Mouse (Mus musculus) lung, embryonic 14.5 days (tissue): ENCODE measurements around the gene Gm7534. TPM values are rescaled to one million over a fixed set of nuclear protein-coding genes. Genes with fewer than 3 reads are reported as not detected.

ENCODE experiments used
- ATAC-seq: fragments of 200-750 bp; cut with Nextera tagmentation; 2 replicates; pipeline ENCODE4 v1.8.0; 2017; ENCODE audit warnings: mild to moderate bottlenecking, moderate TSS enrichment, moderate library complexity; ENCODE audit not compliant: insufficient read depth
- DNase-seq: peaks from one replicate; pipeline ENCODE4 v3.0.0-alpha.2; 2015
- H3K27ac ChIP-seq: fragments of 300-500 bp; sonication (generic); 2 replicates; pipeline ENCODE4 v1.5.1; 2014; ENCODE audit warnings: low read depth, mild to moderate bottlenecking, moderate library complexity
- H3K27me3 ChIP-seq: fragments of 300-500 bp; sonication (generic); 2 replicates; pipeline ENCODE4 v1.6.1; 2014; ENCODE audit warnings: low read length, control low read depth; ENCODE audit not compliant: insufficient read depth
- H3K36me3 ChIP-seq: fragments of 300-500 bp; sonication (generic); 2 replicates; pipeline ENCODE4 v1.6.1; 2014; ENCODE audit warnings: control low read depth; ENCODE audit not compliant: insufficient read depth
- H3K4me1 ChIP-seq: fragments of 300-500 bp; sonication (generic); 2 replicates; pipeline ENCODE4 v1.6.1; 2014; ENCODE audit warnings: antibody characterized with exemption, control low read depth; ENCODE audit not compliant: insufficient read depth
- H3K4me2 ChIP-seq: fragments of 300-500 bp; sonication (generic); 2 replicates; pipeline ENCODE4 v1.6.1; 2014; ENCODE audit warnings: mild to moderate bottlenecking
- H3K4me3 ChIP-seq: fragments of 300-500 bp; sonication (generic); 2 replicates; pipeline ENCODE4 v1.5.1; 2014; ENCODE audit warnings: low read depth, low read length
- H3K9ac ChIP-seq: fragments of 300-500 bp; sonication (generic); 2 replicates; pipeline ENCODE4 v1.6.1; 2014
- H3K9me3 ChIP-seq: fragments of 300-500 bp; sonication (generic); 2 replicates; pipeline ENCODE4 v1.6.1; 2016; ENCODE audit warnings: low read depth, low read length, control low read depth
- CTCF ChIP-seq: IDR thresholded peaks from 2 replicates; pipeline ENCODE4 v1.5.1; 2016; ENCODE audit warnings: antibody characterized with exemption, low read depth
- WGBS: fragments of 180-500 bp; shearing (Covaris S2); extraction: QIAGEN DNeasy Blood & Tissue Kit; methylation state at CpG from one replicate; pipeline ENCODE4 v1.1.7; 2014; 5-methylcytosine and 5-hydroxymethylcytosine counted together
- polyA plus RNA-seq: library from polyadenylated mRNA; unstranded; fragments of >200 nt; fragmentation: Nextera tagmentation; extraction: Ambion mirVana; gene quantifications from 2 replicates; pipeline ENCODE4 v1.2.1, GENCODE M21; 2014

The Gm7534 gene
- polyA plus RNA-seq, 1 experiment from 2014 or later = not detected

- ATAC-seq (no peak), DNase-seq (no peak)
- no peak overlapping the region for H3K4me3 ChIP-seq
- no peaks in the 10 kb centered on the region; the same call in 1 of the 2 replicates for H3K4me1 ChIP-seq
- H3K36me3 ChIP-seq = peaks cover 14% of the 10 kb centered on the region; the same call in 1 of the 2 replicates
- no peaks in the 10 kb centered on the region for H3K9me3 ChIP-seq
- 72% methylated on average over 2 of the region's 2 CpGs for WGBS
- no peak overlapping the region for H3K27ac ChIP-seq
- H3K4me2 ChIP-seq = no peak overlapping the region
- H3K27me3 ChIP-seq = no peaks in the 10 kb centered on the region
- no peak overlapping the region for H3K9ac ChIP-seq
- TF ChIP-seq CTCF = no peak
Measured at GRCm38 (mm10) chr4:134157558-134157957, 45.2 kb downstream of the Gm7534 start.

- Histone ChIP-seq H3K36me3 (peaks cover 17% of the 10 kb centered on the region; the same call in 1 of the 2 replicates), H3K27ac (no peak overlapping the region), H3K4me3 (no peak overlapping the region), H3K4me2 (no peak overlapping the region), H3K27me3 (no peaks in the 10 kb centered on the region), H3K9ac (no peak overlapping the region), H3K9me3 (no peaks in the 10 kb centered on the region), H3K4me1 (no peaks in the 10 kb centered on the region; the same call in 1 of the 2 replicates)
- TF ChIP-seq CTCF = no peak
- WGBS = 48% methylated on average over 8 of the region's 8 CpGs
- no peak for ATAC-seq
- peak; percentile 4 for DNase-seq
Measured at GRCm38 (mm10) chr4:134156744-134157143, 46.1 kb downstream of the Gm7534 start.

- Histone ChIP-seq H3K36me3 (peaks cover 24% of the 10 kb centered on the region; the same call in 1 of the 2 replicates), H3K9me3 (no peaks in the 10 kb centered on the region), H3K27ac (no peak overlapping the region), H3K4me2 (no peak overlapping the region), H3K4me1 (no peaks in the 10 kb centered on the region; the same call in 1 of the 2 replicates), H3K9ac (no peak overlapping the region), H3K27me3 (no peaks in the 10 kb centered on the region), H3K4me3 (no peak overlapping the region)
- WGBS = 83% methylated on average over 10 of the region's 10 CpGs
- no peak for TF ChIP-seq CTCF
- DNase-seq = no peak
- no peak for ATAC-seq
Measured at GRCm38 (mm10) chr4:134155961-134156465, 46.8 kb downstream of the Gm7534 start.

GRCm38 (mm10) chr4:134155531-134155930 lies 47.3 kb downstream of the Gm7534 start:
- no peak for DNase-seq
- no peak for TF ChIP-seq CTCF
- peaks cover 28% of the 10 kb centered on the region; the same call in 1 of the 2 replicates for H3K36me3 ChIP-seq

GRCm38 (mm10) chr4:134154354-134154753 lies 48.5 kb downstream of the Gm7534 start:
- no peaks in the 10 kb centered on the region for H3K27me3 ChIP-seq
- no peaks in the 10 kb centered on the region for H3K9me3 ChIP-seq
- no peak overlapping the region for H3K4me3 ChIP-seq
- no peak for DNase-seq
- 93% methylated on average over 3 of the region's 3 CpGs for WGBS
- no peak overlapping the region for H3K27ac ChIP-seq
- no peak overlapping the region for H3K4me2 ChIP-seq
- TF ChIP-seq CTCF = no peak
- no peak for ATAC-seq
- peaks cover 28% of the 10 kb centered on the region; the same call in 1 of the 2 replicates for H3K36me3 ChIP-seq
- H3K4me1 ChIP-seq = no peaks in the 10 kb centered on the region; the same call in 1 of the 2 replicates
- H3K9ac ChIP-seq = no peak overlapping the region

More at GRCm38 (mm10) chr4:134155531-134155930, 47.3 kb downstream of the Gm7534 start:
- H3K4me1 ChIP-seq = no peaks in the 10 kb centered on the region; the same call in 1 of the 2 replicates
- no peak overlapping the region for H3K27ac ChIP-seq
- H3K9ac ChIP-seq = no peak overlapping the region
- H3K4me2 ChIP-seq = no peak overlapping the region
- no peaks in the 10 kb centered on the region for H3K9me3 ChIP-seq
- ATAC-seq = no peak
- no peaks in the 10 kb centered on the region for H3K27me3 ChIP-seq
- H3K4me3 ChIP-seq = no peak overlapping the region
- 89% methylated on average over 6 of the region's 6 CpGs for WGBS

- DNase-seq (no peak), ATAC-seq (no peak)
- H3K27ac ChIP-seq = no peak overlapping the region
- H3K9ac ChIP-seq = no peak overlapping the region
- H3K4me1 ChIP-seq = no peaks in the 10 kb centered on the region
- 83% methylated on average over 3 of the region's 3 CpGs for WGBS
- no peak overlapping the region for H3K4me3 ChIP-seq
- H3K4me2 ChIP-seq = no peak overlapping the region
- no peaks in the 10 kb centered on the region for H3K27me3 ChIP-seq
- no peaks in the 10 kb centered on the region for H3K9me3 ChIP-seq
- peaks cover 28% of the 10 kb centered on the region; the same call in 1 of the 2 replicates for H3K36me3 ChIP-seq
- TF ChIP-seq CTCF = no peak
Measured at GRCm38 (mm10) chr4:134153656-134154055, 49.1 kb downstream of the Gm7534 start.

GRCm38 (mm10) chr4:134152112-134152511 lies 50.7 kb downstream of the Gm7534 start:
- no peak overlapping the region for H3K27ac ChIP-seq
- H3K9ac ChIP-seq = no peak overlapping the region
- peaks cover 38% of the 10 kb centered on the region; the same call in 1 of the 2 replicates for H3K36me3 ChIP-seq
- no peak overlapping the region for H3K4me3 ChIP-seq
- no peaks in the 10 kb centered on the region for H3K9me3 ChIP-seq
- 84% methylated on average over 3 of the region's 3 CpGs for WGBS
- H3K4me1 ChIP-seq = no peaks in the 10 kb centered on the region
- ATAC-seq = no peak
- H3K27me3 ChIP-seq = no peaks in the 10 kb centered on the region
- H3K4me2 ChIP-seq = no peak overlapping the region
- no peak for TF ChIP-seq CTCF
- DNase-seq = no peak
